In genomic region chr17:31492416-31492815, GRCm38 (mm10) we compare ENCODE assay signal across 9 mouse cellular contexts. TPM values are rescaled to one million over a fixed set of nuclear protein-coding genes. Genes with fewer than 3 reads are reported as not detected.
DNase-seq lines count a peak whose midpoint lies in the region; ATAC-seq and TF ChIP-seq lines count a peak whose summit lies in the region.
"Had no signal": no experiment of that assay in that cellular context is flagged by ENCODE, and none has a peak within 500 bp of the region (broad histone marks: within the 10 kb centered on the region; RNA-seq: fewer than 3 reads in every experiment).

No protein-coding gene starts in this region.

- no peak overlapping the region for H3K4me2 ChIP-seq in forebrain, embryonic 11.5 days (ENCODE audit: low read depth, low read length, severe bottlenecking)
- H3K4me2 ChIP-seq in lung, postnatal 0 days (replicated peaks; ENCODE audit: low read depth, low read length): no peak overlapping the region
- H3K4me2 ChIP-seq: heart, embryonic 13.5 days had no signal

- peaks cover 5% of the 10 kb centered on the region for H3K36me3 ChIP-seq in forebrain, embryonic 11.5 days (ENCODE audit: control insufficient read depth, insufficient read depth, low read length)
- H3K36me3 ChIP-seq in lung, postnatal 0 days (ENCODE audit: insufficient read depth, low read length): peaks cover 9% of the 10 kb centered on the region; the same call in 1 of the 2 replicates

- WGBS in forebrain, embryonic 11.5 days: 3% methylated on average over 2 of the region's 2 CpGs
- 0% methylated on average over 2 of the region's 2 CpGs for WGBS in lung, postnatal 0 days

- H3K9me3 ChIP-seq in forebrain, embryonic 11.5 days (ENCODE audit: control insufficient read depth, low read length): no peaks in the 10 kb centered on the region
- H3K9me3 ChIP-seq in lung, postnatal 0 days (ENCODE audit: low read length): no peaks in the 10 kb centered on the region
- H3K9me3 ChIP-seq: heart, embryonic 13.5 days had no signal

- peak; percentile 89 for DNase-seq in ES-CJ7 (ENCODE audit: low read depth, low spot score)
- DNase-seq in c-Kit-positive CD71-negative TER-119-negative erythroid progenitor cells, embryonic 14.5 days (ENCODE audit: low read depth): peak; percentile 67
- DNase-seq in forebrain, embryonic 11.5 days (ENCODE audit: low spot score): peak; percentile 86
- DNase-seq in heart, postnatal 25 days (ENCODE audit: low spot score): peak; percentile 42
- peak; percentile 68 to 90 for DNase-seq in layer of hippocampus, adult 18-20 months (ENCODE audit: low spot score in 2 of 2)
- DNase-seq in lung, postnatal 0 days (ENCODE audit: low spot score): peak; percentile 92
- peak; percentile 74 for DNase-seq in ovary, postnatal 14 days (ENCODE audit: low spot score)
- DNase-seq in thymus, postnatal 10 days (ENCODE audit: low spot score in 2 of 2): peak; percentile 38 to 82

- no peaks in the 10 kb centered on the region for H3K27me3 ChIP-seq in forebrain, embryonic 11.5 days (ENCODE audit: control insufficient read depth, insufficient read depth, low read length)
- H3K27me3 ChIP-seq in lung, postnatal 0 days (replicated peaks; ENCODE audit: insufficient read depth, low read length): no peaks in the 10 kb centered on the region

- TF ChIP-seq EP300 in lung, postnatal 0 days (IDR thresholded peaks at IDR 0.05): no peak

- peak; percentile 99 for TF ChIP-seq CTCF in lung, postnatal 0 days (IDR thresholded peaks at IDR 0.05)

- H3K4me3 ChIP-seq in forebrain, embryonic 11.5 days (ENCODE audit: low read depth, low read length): no peak overlapping the region
- no peak overlapping the region for H3K4me3 ChIP-seq in lung, postnatal 0 days (ENCODE audit: low read depth, low read length)
- H3K4me3 ChIP-seq: heart, embryonic 13.5 days had no signal

- intact Hi-C loops in heart, postnatal 25 days (cut with DNase I): loop anchor here (1.0 to 5.0 kb wide), 4 partner anchors 114 to 350 kb away; partner anchors contain the start of gene Tff2

- no peak overlapping the region for H3K9ac ChIP-seq in forebrain, embryonic 11.5 days (ENCODE audit: low read length)
- no peak overlapping the region for H3K9ac ChIP-seq in lung, postnatal 0 days (replicated peaks; ENCODE audit: low read depth)
- H3K9ac ChIP-seq: heart, embryonic 13.5 days had no signal

- H3K4me1 ChIP-seq in forebrain, embryonic 11.5 days (replicated peaks; ENCODE audit: control insufficient read depth, insufficient read depth, low read length): no peaks in the 10 kb centered on the region
- H3K4me1 ChIP-seq in lung, postnatal 0 days (ENCODE audit: insufficient read depth, low read depth, low read length): no peaks in the 10 kb centered on the region
- H3K4me1 ChIP-seq: heart, embryonic 13.5 days had no signal

- H3K27ac ChIP-seq in forebrain, embryonic 11.5 days (ENCODE audit: low read depth, low read length): no peak overlapping the region
- H3K27ac ChIP-seq in lung, postnatal 0 days (ENCODE audit: low read length): no peak overlapping the region
- H3K27ac ChIP-seq: heart, embryonic 13.5 days had no signal

- ATAC-seq in forebrain, embryonic 11.5 days (replicated peaks; ENCODE audit: low FRiP score): no peak
- peak; percentile 55; the same call in 1 of the 2 replicates for ATAC-seq in lung, postnatal 0 days

RNA-seq across cellular contexts. Expression of gene Wdr4, which starts 27.4 kb away (rescaled TPM):
- polyA plus RNA-seq in forebrain, embryonic 11.5 days (2014; fragmentation: Nextera tagmentation; extraction: Ambion mirVana): 48.9 and 49.3 TPM in 2 replicates
- 1 to 10 TPM; 5.7 to 7.4 TPM for total RNA-seq in heart, postnatal 25 days (2021)
- total RNA-seq in layer of hippocampus, adult 18-20 months (2021): 10 to 100 TPM; 22.1 to 25.0 TPM
- 9.8 and 12.1 TPM in 2 replicates for polyA plus RNA-seq in lung, postnatal 0 days (2015; fragmentation: Nextera tagmentation; extraction: Ambion mirVana)

RNA-seq across cellular contexts. Expression of gene Ndufv3, which starts 27.5 kb away (rescaled TPM):
- polyA plus RNA-seq in forebrain, embryonic 11.5 days (2014; fragmentation: Nextera tagmentation; extraction: Ambion mirVana): 225 and 246 TPM in 2 replicates
- 1,000 to 10,000 TPM; 1,413 to 1,444 TPM for total RNA-seq in heart, postnatal 25 days (2021)
- total RNA-seq in layer of hippocampus, adult 18-20 months (2021): 100 to 1,000 TPM; 245 to 254 TPM
- polyA plus RNA-seq in lung, postnatal 0 days (2015; fragmentation: Nextera tagmentation; extraction: Ambion mirVana): 207 and 233 TPM in 2 replicates

Comparison
In these comparisons a context has a peak if more than half of its experiments do, and no peak if none do; other contexts are left out.
1. DNase-seq: peak in every context shown above with its lines; median percentile 92 in lung, postnatal 0 days; 89 in ES-CJ7; 86 in forebrain, embryonic 11.5 days; 79 in layer of hippocampus, adult 18-20 months; 74 in ovary, postnatal 14 days; 67 in c-Kit-positive CD71-negative TER-119-negative erythroid progenitor cells, embryonic 14.5 days; 60 in thymus, postnatal 10 days; 42 in heart, postnatal 25 days.
2. RNA of gene Ndufv3, which starts 27.5 kb away (total RNA-seq): 1,413 to 1,444 TPM in heart, postnatal 25 days; 245 to 254 TPM in layer of hippocampus, adult 18-20 months; every median in the first group is over 4 times any median in the second.